23 mouse cellular contexts compared by ENCODE assay signal in the genomic region with DNA sequence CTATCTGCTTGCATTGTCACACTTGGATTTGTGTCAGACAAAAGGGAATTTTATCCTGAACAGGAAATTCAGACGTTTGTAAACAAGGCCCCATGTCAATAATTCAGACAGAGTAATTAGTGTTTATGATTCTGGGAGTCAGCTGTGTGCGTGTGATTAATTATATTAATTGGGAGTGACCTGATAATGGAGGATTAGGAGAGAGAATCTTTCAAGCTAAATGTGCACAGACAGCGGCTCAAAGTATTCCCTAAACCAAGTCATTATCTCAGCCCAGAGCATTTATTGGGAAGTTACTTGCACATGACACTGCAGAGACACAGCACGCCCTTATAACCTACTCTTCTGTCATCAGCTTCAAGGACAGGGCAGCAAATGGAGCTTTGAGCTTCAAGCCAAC.
"Had no signal": no experiment of that assay in that cellular context is flagged by ENCODE, and none has a peak within 500 bp of the region (broad histone marks: within the 10 kb centered on the region; RNA-seq: fewer than 3 reads in every experiment).

No protein-coding gene starts in this region.

- H3K4me1 ChIP-seq: heart, embryonic 10.5 days; heart, embryonic 13.5 days; heart, embryonic 15.5 days; hindbrain, embryonic 13.5 days; hindbrain, embryonic 15.5 days; kidney, embryonic 15.5 days; limb, embryonic 10.5 days; limb, embryonic 12.5 days; liver, embryonic 13.5 days had no signal

- H3K9ac ChIP-seq: heart, embryonic 13.5 days; heart, embryonic 15.5 days; hindbrain, embryonic 13.5 days; hindbrain, embryonic 15.5 days; kidney, embryonic 15.5 days; limb, embryonic 12.5 days; liver, embryonic 13.5 days had no signal

- H3K27me3 ChIP-seq: heart, embryonic 13.5 days; heart, embryonic 15.5 days; hindbrain, embryonic 13.5 days; hindbrain, embryonic 15.5 days; kidney, embryonic 15.5 days; limb, embryonic 12.5 days; liver, embryonic 13.5 days had no signal

- H3K4me2 ChIP-seq: heart, embryonic 13.5 days; heart, embryonic 15.5 days; hindbrain, embryonic 13.5 days; hindbrain, embryonic 15.5 days; kidney, embryonic 15.5 days; limb, embryonic 12.5 days; liver, embryonic 11.5 days; liver, embryonic 13.5 days had no signal

- H3K36me3 ChIP-seq: heart, embryonic 10.5 days; heart, embryonic 13.5 days; heart, embryonic 15.5 days; hindbrain, embryonic 13.5 days; hindbrain, embryonic 15.5 days; kidney, embryonic 15.5 days; limb, embryonic 10.5 days; limb, embryonic 12.5 days; liver, embryonic 13.5 days had no signal

- ATAC-seq: hindbrain, postnatal 0 days; intestine, embryonic 16.5 days had no signal

- H3K27ac ChIP-seq: heart, embryonic 10.5 days; heart, embryonic 13.5 days; heart, embryonic 15.5 days; hindbrain, embryonic 13.5 days; hindbrain, embryonic 15.5 days; hindbrain, postnatal 0 days; kidney, embryonic 15.5 days; left cerebral cortex, adult 2 months; limb, embryonic 10.5 days; limb, embryonic 12.5 days; liver, embryonic 13.5 days had no signal

- H3K4me3 ChIP-seq: heart, embryonic 10.5 days; heart, embryonic 13.5 days; heart, embryonic 15.5 days; hindbrain, embryonic 13.5 days; hindbrain, embryonic 15.5 days; kidney, embryonic 15.5 days; left cerebral cortex, adult 2 months; limb, embryonic 10.5 days; limb, embryonic 12.5 days; liver, embryonic 13.5 days had no signal

- H3K9me3 ChIP-seq: heart, embryonic 10.5 days; heart, embryonic 13.5 days; heart, embryonic 15.5 days; hindbrain, embryonic 13.5 days; hindbrain, embryonic 15.5 days; kidney, embryonic 15.5 days; limb, embryonic 10.5 days; limb, embryonic 12.5 days; liver, embryonic 13.5 days had no signal

- DNase-seq: gastrocnemius, postnatal 14 days; gastrocnemius, postnatal 36 days; heart, adult 18-20 months; heart, postnatal 14 days; heart, postnatal 36 days; kidney, adult 11 months; kidney, adult 8-10 months; kidney, postnatal 10 days; kidney, postnatal 36 days; liver; liver, embryonic 13.5 days had no signal
